Mouse (Mus musculus): Measurements from ENCODE around the gene Tax1bp3.

DNA sequence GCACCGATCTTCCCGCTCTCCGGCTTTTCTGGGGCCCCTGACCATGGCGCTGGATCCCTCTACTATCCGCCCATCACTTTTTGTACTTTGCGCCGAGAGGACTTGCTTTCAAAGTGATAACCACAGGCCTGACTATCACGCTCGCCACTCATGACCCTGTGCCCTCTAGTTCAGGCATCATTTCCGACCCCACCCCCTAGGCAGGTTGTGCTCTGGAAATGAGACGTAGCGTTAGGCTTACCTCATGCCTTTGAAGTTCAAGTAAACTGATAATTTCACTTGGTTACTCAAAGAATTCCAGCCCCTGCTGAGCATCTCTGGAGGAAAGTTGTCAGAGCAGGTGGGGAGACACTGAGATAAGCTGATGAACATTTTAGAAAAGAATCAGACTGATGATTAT is 23.0 kb downstream of the Tax1bp3 start:
- TF ChIP-seq CTCF (IDR thresholded peaks at IDR 0.05; ENCODE audit: borderline replicate concordance, extremely low read depth, insufficient read depth, insufficient read length) (no peak), POLR2A (IDR thresholded peaks at IDR 0.05; ENCODE audit: borderline replicate concordance, extremely low read depth, insufficient read depth, insufficient read length, poor library complexity, severe bottlenecking) (no peak)
